Mouse (Mus musculus): ENCODE results near the gene Tas2r104. TPM values are rescaled to one million over a fixed set of nuclear protein-coding genes. Genes with fewer than 3 reads are reported as not detected.

Tas2r104 gene
- not detected for polyA plus RNA-seq (2015; fragmentation: Illumina TruSeq; extraction: RNeasy Lipid Tissue Mini Kit (QIAGEN cat#74804); ENCODE audit: low read depth, low replicate concordance)

GRCm38 (mm10) chr6:131685644-131686043 lies at the start of gene Tas2r104:
Tas2r104 (minus strand) TSS chr6:131685744.

GRCm38 (mm10) chr6:131689963-131690362 lies 4.4 kb upstream of the Tas2r104 start, which contains the start of gene Tas2r114:
Tas2r114 (minus strand) TSS chr6:131690063.

GRCm38 (mm10) chr6:131687395-131687794 lies 1.9 kb upstream of the Tas2r104 start, which contains the start of gene Tas2r105:
Tas2r105 (minus strand) TSS chr6:131687495.

DNA sequence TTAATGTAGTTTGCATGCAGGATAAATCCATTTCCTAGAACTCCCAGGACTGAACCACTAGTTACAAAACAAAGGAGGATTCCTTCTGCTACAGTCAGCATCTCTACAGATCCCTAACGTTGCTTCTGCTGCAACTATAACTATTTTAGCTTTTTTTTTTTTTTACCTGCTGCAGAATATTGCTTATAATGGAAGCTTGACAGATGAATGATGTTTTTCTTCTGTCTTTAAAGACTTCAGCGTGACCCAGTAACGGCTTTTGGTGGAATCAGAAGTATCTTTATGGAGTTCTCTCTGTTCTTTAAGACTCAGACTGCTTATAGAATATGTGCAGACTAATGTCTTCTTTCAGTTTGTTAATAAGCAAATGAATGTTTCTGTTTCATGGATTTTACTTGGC lies 6.8 kb downstream of the Tas2r104 start, which contains the start of gene Tas2r106:
Gene Tas2r106, minus strand, starts transcription at position 101 of the 400 bp plus-strand sequence.

DNA sequence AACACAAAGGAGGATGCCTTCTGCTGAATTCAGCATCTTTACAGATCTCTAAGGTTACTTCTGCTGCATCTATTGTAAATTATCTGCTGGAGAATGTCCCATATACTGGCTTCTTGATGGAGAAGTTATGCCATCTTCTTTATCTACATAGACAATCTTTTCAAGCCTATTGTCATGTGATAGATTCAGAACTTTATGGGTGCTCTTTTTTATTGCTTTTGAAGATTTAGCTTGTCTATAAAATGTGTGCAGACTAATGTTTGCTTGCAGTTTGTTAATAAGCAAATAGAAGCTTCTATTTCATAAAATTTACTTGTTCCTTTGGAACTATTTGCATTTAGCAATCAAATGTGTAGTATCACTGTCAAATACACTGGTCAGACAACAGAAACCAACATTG lies 25.5 kb downstream of the Tas2r104 start, which contains the start of gene Tas2r107:
Gene Tas2r107, minus strand, starts transcription at position 101 of the 400 bp plus-strand sequence.

Other genes starting within 250 kb of the Tas2r104 start
- gene 5430401F13Rik, start 199.3 kb downstream of the Tas2r104 start, polyA plus RNA-seq (2015; fragmentation: Illumina TruSeq; extraction: RNeasy Lipid Tissue Mini Kit (QIAGEN cat#74804); ENCODE audit: low read depth, low replicate concordance), result not detected
- not detected for gene Gm6619, start 199.3 kb downstream of the Tas2r104 start, polyA plus RNA-seq (2015; fragmentation: Illumina TruSeq; extraction: RNeasy Lipid Tissue Mini Kit (QIAGEN cat#74804); ENCODE audit: low read depth, low replicate concordance)
- not detected for gene Tas2r130, start 54.8 kb downstream of the Tas2r104 start, polyA plus RNA-seq (2015; fragmentation: Illumina TruSeq; extraction: RNeasy Lipid Tissue Mini Kit (QIAGEN cat#74804); ENCODE audit: low read depth, low replicate concordance)
- not detected for gene Tas2r107, start 25.6 kb downstream of the Tas2r104 start, polyA plus RNA-seq (2015; fragmentation: Illumina TruSeq; extraction: RNeasy Lipid Tissue Mini Kit (QIAGEN cat#74804); ENCODE audit: low read depth, low replicate concordance)
- gene Tas2r106, start 6.9 kb downstream of the Tas2r104 start, polyA plus RNA-seq (2015; fragmentation: Illumina TruSeq; extraction: RNeasy Lipid Tissue Mini Kit (QIAGEN cat#74804); ENCODE audit: low read depth, low replicate concordance), result not detected
- gene Tas2r105, start 1.8 kb upstream of the Tas2r104 start, polyA plus RNA-seq (2015; fragmentation: Illumina TruSeq; extraction: RNeasy Lipid Tissue Mini Kit (QIAGEN cat#74804); ENCODE audit: low read depth, low replicate concordance), result not detected
- gene Tas2r114, start 4.3 kb upstream of the Tas2r104 start, polyA plus RNA-seq (2015; fragmentation: Illumina TruSeq; extraction: RNeasy Lipid Tissue Mini Kit (QIAGEN cat#74804); ENCODE audit: low read depth, low replicate concordance), result not detected